Mouse (Mus musculus) left cerebral cortex, postnatal 36 days (tissue): ENCODE measurements around the gene Phykpl. TPM values are rescaled to one million over a fixed set of nuclear protein-coding genes. Genes with fewer than 3 reads are reported as not detected.

Experiments
- total RNA-seq, 2 experiments: library from RNA; stranded (reverse); gene quantifications; 2 replicates each; pipeline ENCODE4 v1.2.3; 2021

Gene Phykpl
- total RNA-seq, 2 experiments from 2014 or later = 6.7 to 9.4 TPM

Other genes with a start within 250 kb of the Phykpl start
- 100 to 1,000 TPM; 121 to 126 TPM for gene Hnrnpab, start 22.1 kb downstream of the Phykpl start, total RNA-seq
- gene Nhp2, start 35.0 kb downstream of the Phykpl start, total RNA-seq = 10 to 100 TPM; 44.7 to 52.4 TPM
- gene Rmnd5b, start 51.1 kb downstream of the Phykpl start, total RNA-seq = 10 to 100 TPM; 58.0 to 58.9 TPM
- gene N4bp3, start 66.1 kb downstream of the Phykpl start, total RNA-seq = 10 to 100 TPM; 11.8 to 15.0 TPM
- gene D930048N14Rik, start 66.2 kb downstream of the Phykpl start, total RNA-seq = 1 to 10 TPM in 1 of 2 experiments, under 1 TPM in 1; 0.81 to 1.6 TPM
- 10 to 100 TPM; 32.2 to 33.8 TPM for gene 0610009B22Rik, start 104.1 kb downstream of the Phykpl start, total RNA-seq
- gene Sec24a, start 178.9 kb downstream of the Phykpl start, total RNA-seq = 10 to 100 TPM; 16.7 to 19.4 TPM
- 10 to 100 TPM; 63.1 to 65.0 TPM for gene Sar1b, start 178.9 kb downstream of the Phykpl start, total RNA-seq